Mouse (Mus musculus) spleen, postnatal 10 days (tissue): ENCODE data around the gene Ddx49.

ENCODE experiments used
- DNase-seq, 2 experiments: peaks; one replicate each; pipeline ENCODE4 v3.0.0; 2021 to 2022; ENCODE audit warnings: low spot score in 2 of 2

Ddx49 gene

GRCm38 (mm10) chr8:70316511-70317504, 14.5 kb upstream of the Ddx49 start:
- no peak for DNase-seq

- peak in 1 of 2 experiments; percentile 47 for DNase-seq
Measured at GRCm38 (mm10) chr8:70315624-70316510, 13.6 kb upstream of the Ddx49 start, which contains the start of gene Cers1. Gene Cers1 (plus strand): TSS chr8:70315775.

DNA sequence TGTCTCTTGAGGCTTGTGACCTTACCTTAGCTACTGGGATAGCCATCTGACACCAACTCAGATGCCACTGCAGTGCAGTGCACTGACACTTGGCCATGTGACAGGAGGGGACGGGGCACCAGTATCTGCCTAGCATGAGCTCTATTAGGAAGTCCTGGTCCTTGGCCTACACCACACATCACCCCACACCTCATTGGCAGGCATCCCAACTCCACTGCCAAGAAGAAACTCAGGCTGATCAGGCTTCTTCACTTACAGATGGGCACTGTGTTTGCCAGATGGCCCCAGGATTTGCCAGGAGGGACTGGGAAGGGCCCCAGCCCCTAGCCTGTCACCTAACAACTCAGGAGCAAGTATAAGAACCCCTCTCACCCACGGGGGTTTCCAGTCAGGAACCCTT, 11.1 kb upstream of the Ddx49 start:
- no peak for DNase-seq

GRCm38 (mm10) chr8:70309311-70309710, 7.0 kb upstream of the Ddx49 start:
- peak in 1 of 2 experiments; percentile 56 for DNase-seq

- no peak for DNase-seq
Measured at GRCm38 (mm10) chr8:70302901-70303300, 612 bp upstream of the Ddx49 start.

- no peak for DNase-seq
Measured at GRCm38 (mm10) chr8:70300881-70301280, 1.4 kb downstream of the Ddx49 start.

DNA sequence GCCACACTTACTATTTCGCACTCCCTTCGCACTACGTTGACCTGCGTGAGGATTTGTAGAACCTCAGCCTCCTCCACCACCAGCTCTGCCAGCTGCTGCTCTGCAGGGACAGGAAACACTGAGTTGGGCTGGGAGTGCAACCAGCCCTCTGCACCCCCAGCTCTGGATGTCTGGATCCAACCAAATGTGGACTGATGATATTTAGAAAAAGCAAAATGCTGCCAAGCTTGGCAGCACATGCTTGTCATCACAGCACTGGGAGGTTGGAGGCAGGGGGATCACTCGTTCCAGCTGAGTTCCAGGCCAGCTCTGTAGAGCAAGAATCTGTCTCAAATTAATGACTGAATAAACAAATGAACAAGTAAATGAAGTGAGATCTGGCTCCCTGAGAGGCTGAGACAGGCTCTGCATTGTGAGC, 8.3 kb downstream of the Ddx49 start:
- DNase-seq, result no peak

GRCm38 (mm10) chr8:70286737-70287136, 15.6 kb downstream of the Ddx49 start:
- DNase-seq, result peak in 1 of 2 experiments; percentile 58

DNA sequence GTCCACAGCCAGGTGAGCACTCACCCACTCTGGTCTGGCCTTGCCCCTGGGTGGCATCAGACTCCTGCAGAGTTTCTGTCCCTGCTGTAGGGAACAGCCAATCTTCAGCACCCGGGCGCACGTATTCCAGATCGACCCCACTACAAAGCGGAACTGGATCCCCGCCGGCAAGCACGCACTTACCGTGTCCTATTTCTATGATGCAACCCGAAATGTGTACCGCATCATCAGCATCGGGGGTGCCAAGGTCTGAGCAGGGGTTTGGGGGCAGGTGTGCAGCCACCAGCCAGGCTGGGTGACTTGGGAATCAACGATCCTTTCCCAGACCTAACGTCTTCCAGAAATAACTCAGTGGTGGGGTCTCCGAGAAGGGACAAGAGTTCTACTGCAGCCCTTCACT, 17.0 kb downstream of the Ddx49 start:
- DNase-seq, result no peak

- no peak for DNase-seq
Measured at GRCm38 (mm10) chr8:70284421-70284820, 17.9 kb downstream of the Ddx49 start.

GRCm38 (mm10) chr8:70283136-70284077, 18.9 kb downstream of the Ddx49 start:
- DNase-seq, result no peak

DNA sequence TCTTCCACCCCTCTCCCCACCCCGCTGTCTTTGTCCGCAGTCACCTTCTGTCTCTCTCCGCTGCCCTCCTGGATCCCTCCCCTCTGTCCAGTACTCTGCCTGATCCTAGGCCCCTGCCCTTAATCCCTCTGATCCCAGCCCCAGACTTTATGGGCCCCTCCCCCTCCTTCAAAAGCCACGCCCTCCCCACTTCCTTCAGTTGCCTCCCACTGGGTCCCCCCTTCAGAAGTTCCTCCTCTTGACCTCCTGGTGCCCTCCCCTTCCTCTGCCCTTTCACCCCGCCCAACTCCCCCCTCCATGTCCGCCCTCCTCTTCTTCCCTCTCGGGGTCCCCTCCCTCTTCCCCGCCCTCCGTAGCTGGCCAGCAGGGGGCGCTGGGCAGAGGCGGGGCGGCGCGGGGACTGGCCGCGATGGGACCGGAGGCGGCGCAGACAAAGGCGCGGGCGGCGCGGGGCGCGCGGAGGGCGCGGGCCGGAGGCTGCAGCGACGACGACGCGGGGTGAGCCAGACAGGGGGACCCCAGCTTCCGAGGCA, 19.6 kb downstream of the Ddx49 start, which contains the start of gene Homer3:
Gene Homer3 (plus strand): TSS at position 225 of the 533 bp plus-strand sequence.
- DNase-seq, result peak; percentile 76 to 89

- DNase-seq, result no peak
Measured at GRCm38 (mm10) chr8:70281001-70281400, 21.3 kb downstream of the Ddx49 start.

DNA sequence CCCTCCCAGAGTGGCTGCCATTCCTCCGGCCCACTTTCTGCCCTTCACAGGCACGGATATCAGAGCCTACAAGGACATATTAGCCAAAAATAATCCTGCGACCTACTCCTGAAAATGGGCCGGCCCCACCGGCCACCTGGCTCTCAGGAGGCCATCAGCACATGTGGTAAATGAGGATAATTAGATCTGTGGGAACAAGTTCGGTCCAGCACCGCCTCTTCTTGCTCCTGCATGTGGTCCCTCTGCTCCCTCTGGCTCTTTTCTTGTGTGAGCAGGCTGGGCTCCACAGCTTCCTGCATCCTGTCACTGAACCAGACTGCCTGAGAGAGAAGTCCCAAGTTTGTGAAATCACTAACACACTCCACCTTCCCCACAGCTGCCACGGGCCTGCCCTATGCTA, 23.0 kb downstream of the Ddx49 start:
- DNase-seq, result no peak

- no peak for DNase-seq
Measured at GRCm38 (mm10) chr8:70278175-70278574, 24.1 kb downstream of the Ddx49 start.

DNA sequence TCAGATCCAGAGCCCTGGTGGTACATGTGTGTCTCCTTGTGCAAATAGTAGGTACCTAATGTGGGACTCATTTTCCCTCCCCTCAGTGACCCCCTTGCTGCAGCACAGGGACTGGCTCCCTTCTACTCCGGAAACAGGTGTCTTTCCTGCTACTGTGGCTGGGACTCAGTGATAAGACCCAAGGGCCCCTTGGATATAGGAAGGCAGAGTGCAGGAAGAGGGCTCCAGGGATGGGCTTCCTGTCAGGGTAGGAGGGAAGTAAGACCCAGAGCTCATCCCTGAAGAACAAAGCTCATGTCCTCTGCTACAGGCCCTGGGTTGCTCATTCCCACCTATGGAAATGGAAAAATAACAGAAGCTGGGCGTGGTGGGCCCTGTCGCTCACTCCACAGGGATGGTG, 25.8 kb downstream of the Ddx49 start:
- no peak for DNase-seq

GRCm38 (mm10) chr8:70274350-70274749, 27.9 kb downstream of the Ddx49 start:
- DNase-seq, result no peak

- DNase-seq, result peak in 1 of 2 experiments; percentile 39
Measured at GRCm38 (mm10) chr8:70272949-70273348, 29.3 kb downstream of the Ddx49 start.

DNA sequence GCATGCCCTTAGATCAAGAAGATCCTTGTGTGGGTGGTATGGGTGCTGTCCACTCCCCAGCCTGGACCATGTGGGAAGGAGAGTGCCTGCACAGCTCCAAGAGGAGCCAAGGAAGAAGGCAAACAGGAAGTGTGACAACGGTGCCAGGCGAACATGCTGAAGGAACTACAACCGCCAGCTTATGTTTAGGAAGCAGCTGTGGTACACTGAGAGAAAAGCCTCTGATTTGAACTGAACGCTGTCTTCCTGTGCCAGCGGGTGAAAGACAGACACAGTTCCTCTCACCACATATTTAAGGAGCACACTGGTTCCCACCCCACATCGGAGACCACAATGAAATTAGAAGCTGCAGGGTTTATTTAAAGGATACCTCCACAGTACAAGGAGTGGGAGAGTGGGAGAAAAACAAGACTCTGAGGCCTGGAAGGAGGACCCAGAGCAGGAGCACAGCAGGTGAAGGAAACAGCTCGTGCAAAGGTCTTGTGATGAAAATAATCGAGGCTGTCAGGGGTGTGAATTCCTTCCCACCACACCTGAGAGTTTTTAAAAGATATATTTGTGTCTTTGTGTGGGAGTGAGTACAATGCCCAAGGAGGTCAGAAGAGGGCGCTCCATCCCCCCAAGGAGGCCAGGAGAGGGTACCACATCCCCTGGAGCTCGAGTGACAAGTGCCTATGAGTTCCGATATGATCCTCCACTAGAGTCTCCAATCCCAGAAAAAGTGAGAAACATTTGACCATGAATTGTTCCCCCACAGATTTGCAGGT, 33.3 kb downstream of the Ddx49 start:
- DNase-seq, result peak in 1 of 2 experiments; percentile 56

DNA sequence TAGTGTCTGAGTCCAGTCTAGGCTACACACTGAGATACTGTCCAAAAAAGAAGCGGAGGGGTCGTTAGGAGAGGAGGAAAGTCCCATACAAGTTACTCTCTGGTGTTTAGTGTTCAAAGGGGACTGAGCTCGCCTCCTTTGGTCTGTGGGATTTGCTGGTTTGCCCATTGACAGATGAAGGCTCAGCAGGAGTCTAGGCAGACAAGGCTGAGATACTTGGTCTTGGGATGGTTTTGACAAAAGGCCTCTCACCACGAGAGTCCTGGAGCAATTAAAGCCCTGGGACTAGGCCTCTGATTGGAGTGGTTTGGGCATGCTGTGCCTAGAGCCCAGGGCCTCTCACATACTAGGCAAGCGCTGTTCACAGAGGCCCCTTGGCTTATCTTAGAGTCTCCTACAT, 34.0 kb downstream of the Ddx49 start:
- DNase-seq, result no peak
